Mouse (Mus musculus) hindbrain, embryonic 11.5 days (tissue): Measurements from ENCODE around the gene Ankrd65. TPM values are rescaled to one million over a fixed set of nuclear protein-coding genes. Genes with fewer than 3 reads are reported as not detected.
A peak's percentile ranks its signal among the peaks of the same experiment; 100 is the strongest.

Source experiments
- ATAC-seq: fragments of 200-750 bp; cut with Nextera tagmentation; 2 replicates; pipeline ENCODE4 v1.8.0; 2017; ENCODE audit warnings: mild to moderate bottlenecking, moderate TSS enrichment, moderate library complexity; ENCODE audit not compliant: low FRiP score
- DNase-seq: peaks from one replicate; pipeline ENCODE4 v3.0.0-alpha.2; 2015; ENCODE audit warnings: low spot score
- H3K27ac ChIP-seq: fragments of 300-500 bp; sonication (generic); 2 replicates; pipeline ENCODE4 v1.5.1; 2014; ENCODE audit warnings: mild to moderate bottlenecking, low read depth, low read length
- H3K27me3 ChIP-seq: fragments of 300-500 bp; sonication (generic); 2 replicates; pipeline ENCODE4 v1.6.1; 2014; ENCODE audit warnings: mild to moderate bottlenecking, low read length, moderate library complexity, mixed read lengths; ENCODE audit not compliant: control insufficient read depth, insufficient read depth
- H3K36me3 ChIP-seq: fragments of 300-500 bp; sonication (generic); 2 replicates; pipeline ENCODE4 v1.6.1; 2014; ENCODE audit warnings: mild to moderate bottlenecking, low read length, moderate library complexity, mixed read lengths; ENCODE audit not compliant: control insufficient read depth, insufficient read depth
- H3K4me1 ChIP-seq: fragments of 300-500 bp; sonication (generic); replicated peaks from 2 replicates; pipeline ENCODE4 v1.6.1; 2014; ENCODE audit warnings: low read length, mixed read lengths; ENCODE audit not compliant: control insufficient read depth, insufficient read depth
- H3K4me2 ChIP-seq: fragments of 300-500 bp; sonication (generic); replicated peaks from 2 replicates; pipeline ENCODE4 v1.6.1; 2014; ENCODE audit warnings: mild to moderate bottlenecking, low read depth, low read length
- H3K4me3 ChIP-seq: fragments of 300-500 bp; sonication (generic); 2 replicates; pipeline ENCODE4 v1.5.1; 2014; ENCODE audit warnings: low read depth, low read length
- H3K9ac ChIP-seq: fragments of 300-500 bp; sonication (generic); 2 replicates; pipeline ENCODE4 v1.6.1; 2014; ENCODE audit warnings: low read depth, low read length
- H3K9me3 ChIP-seq: fragments of 300-500 bp; sonication (generic); 2 replicates; pipeline ENCODE4 v1.6.1; 2016; ENCODE audit warnings: low read length; ENCODE audit not compliant: control insufficient read depth
- WGBS: fragments of 180-500 bp; shearing (Covaris S2); extraction: QIAGEN DNeasy Blood & Tissue Kit; methylation state at CpG from one replicate; pipeline ENCODE4 v1.1.7; 2014; 5-methylcytosine and 5-hydroxymethylcytosine counted together
- polyA plus RNA-seq: library from polyadenylated mRNA; unstranded; fragments of >200 nt; fragmentation: Nextera tagmentation; extraction: Ambion mirVana; gene quantifications from 2 replicates; pipeline ENCODE4 v1.2.1, GENCODE M21; 2014

Ankrd65 gene
- polyA plus RNA-seq, 1 experiment from 2014 or later = not detected

DNA sequence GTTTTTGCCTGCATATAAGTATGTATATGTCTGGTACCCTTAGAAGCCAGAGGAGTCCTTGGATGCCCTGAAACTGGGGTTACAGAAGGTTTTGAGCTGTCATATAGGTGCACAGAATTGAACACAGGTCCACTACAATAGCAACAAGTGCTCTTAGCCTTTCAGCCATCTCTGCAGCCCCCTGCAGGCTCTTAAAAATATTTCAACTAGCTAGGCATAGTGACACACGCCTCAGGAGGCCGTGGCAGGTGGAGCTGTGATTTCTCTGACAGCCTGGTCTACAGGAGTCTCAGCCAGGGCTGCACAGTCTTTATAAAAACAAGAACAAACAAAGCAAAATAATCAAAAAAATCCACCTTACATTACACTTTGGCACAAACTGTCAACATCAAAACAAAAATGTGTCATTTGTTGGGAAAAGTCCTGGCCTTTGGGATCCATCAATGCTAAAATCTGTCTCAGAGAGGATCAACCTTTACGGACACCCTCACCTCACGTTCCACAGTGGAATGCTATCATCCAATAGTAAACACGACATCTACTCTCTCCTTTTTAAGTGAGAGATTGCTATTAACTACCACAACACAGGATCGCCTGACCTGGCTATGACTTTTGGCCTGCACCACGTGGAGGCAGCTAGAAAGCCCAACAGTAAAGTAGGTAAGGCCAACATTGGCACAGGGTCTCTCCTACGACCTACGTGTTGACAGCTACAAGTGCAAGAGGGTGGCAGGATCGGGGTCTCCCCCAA, 30.2 kb upstream of the Ankrd65 start:
- Histone ChIP-seq H3K9ac (peak overlapping the region; percentile 67), H3K9me3 (no peaks in the 10 kb centered on the region), H3K36me3 (no peaks in the 10 kb centered on the region), H3K4me1 (peaks cover 7% of the 10 kb centered on the region), H3K27me3 (no peaks in the 10 kb centered on the region), H3K4me2 (peak overlapping the region; percentile 96), H3K27ac (no peak overlapping the region), H3K4me3 (peak overlapping the region; percentile 84)
- DNase-seq (no peak), ATAC-seq (no peak; the same call in 1 of the 2 replicates)
- WGBS = 6% methylated on average over 10 of the region's 10 CpGs

DNA sequence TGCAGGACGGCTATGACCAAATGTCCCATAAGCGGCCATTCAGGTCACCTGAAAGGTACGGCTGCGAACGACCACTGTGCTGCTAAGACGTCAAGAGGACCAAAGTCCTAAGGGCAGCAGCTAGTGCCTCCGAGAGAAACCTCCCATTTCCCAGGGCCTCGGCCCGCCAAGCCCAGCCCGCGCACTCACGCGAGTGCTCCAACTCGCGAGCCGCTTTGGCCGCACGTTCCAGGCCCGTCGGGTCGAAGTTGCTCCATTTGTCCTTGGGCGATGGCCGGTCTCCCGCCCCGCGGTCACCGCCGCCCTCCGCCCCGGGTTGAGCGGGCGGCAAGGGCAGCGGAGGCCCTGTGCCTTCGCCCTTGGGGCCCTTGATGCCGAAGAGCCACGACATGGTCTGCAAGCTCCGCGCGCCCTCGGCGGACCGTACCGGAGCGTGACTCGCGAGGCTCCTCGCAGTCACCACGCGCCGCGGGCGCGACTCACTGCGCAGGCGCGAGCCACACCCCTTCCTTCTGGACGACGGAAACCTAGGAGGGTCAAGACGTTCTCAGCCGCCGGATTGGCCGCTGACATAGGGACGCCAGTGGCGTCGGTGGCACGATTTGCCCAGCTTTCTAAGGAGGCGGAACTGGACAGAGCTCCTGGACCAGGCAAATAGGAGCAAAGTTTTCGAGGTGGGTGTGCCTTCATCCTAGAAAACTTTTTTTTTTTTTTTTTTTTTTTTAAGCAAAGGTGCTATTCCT, 29.5 kb upstream of the Ankrd65 start, which contains the start of gene Atad3a:
Atad3a (minus strand) TSS at position 481 of the 743 bp plus-strand sequence.
- H3K27me3 ChIP-seq = no peaks in the 10 kb centered on the region
- peak within 1 kb of the TSS; percentile 78 for H3K9ac ChIP-seq
- ATAC-seq (peak; percentile 97), DNase-seq (peak; percentile 97)
- under 1% methylated on average over 68 of the region's 68 CpGs for WGBS
- H3K4me2 ChIP-seq = peak within 1 kb of the TSS; percentile 96
- no peaks in the 10 kb centered on the region for H3K9me3 ChIP-seq
- no peaks in the 10 kb centered on the region for H3K36me3 ChIP-seq
- peaks cover 7% of the 10 kb centered on the region for H3K4me1 ChIP-seq
- peak within 1 kb of the TSS; percentile 84 for H3K4me3 ChIP-seq
- H3K27ac ChIP-seq = no peak within 1 kb of the TSS; the same call in 1 of the 2 replicates

GRCm38 (mm10) chr4:155761356-155762099, 28.7 kb upstream of the Ankrd65 start:
- no peak overlapping the region; the same call in 1 of the 2 replicates for H3K27ac ChIP-seq

DNA sequence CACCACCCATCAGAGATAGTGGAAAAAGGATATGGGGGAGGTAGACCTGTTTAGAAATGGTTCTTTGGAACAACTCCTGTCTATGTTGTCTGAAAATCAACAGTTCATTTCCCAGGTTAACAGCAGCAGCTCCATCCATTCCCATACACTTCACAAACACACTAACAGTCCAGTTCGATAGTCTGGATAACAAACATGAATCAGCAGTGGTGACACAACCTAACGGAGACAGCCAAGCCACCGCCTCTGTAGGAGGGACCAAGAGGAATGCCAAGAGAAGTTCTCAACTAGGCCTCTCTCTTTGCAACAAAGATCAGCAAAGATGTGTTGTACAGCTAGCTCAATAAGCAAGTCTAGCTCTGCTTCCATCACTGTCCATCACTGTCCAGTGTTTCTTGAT, 27.9 kb upstream of the Ankrd65 start:
- 91% methylated on average over 3 of the region's 3 CpGs for WGBS
- Histone ChIP-seq H3K27ac (no peak overlapping the region), H3K4me3 (no peak overlapping the region), H3K4me1 (peaks cover 7% of the 10 kb centered on the region), H3K36me3 (no peaks in the 10 kb centered on the region), H3K4me2 (no peak overlapping the region), H3K9ac (no peak overlapping the region), H3K9me3 (no peaks in the 10 kb centered on the region), H3K27me3 (no peaks in the 10 kb centered on the region)
- ATAC-seq = no peak
- DNase-seq = no peak

More at GRCm38 (mm10) chr4:155761356-155762099, 28.7 kb upstream of the Ankrd65 start:
- 0 out of 2 replicates have a peak, but pooled peaks have one; percentile 17 for ATAC-seq
- no peak for DNase-seq
- Histone ChIP-seq H3K9me3 (no peaks in the 10 kb centered on the region), H3K9ac (peak overlapping the region; percentile 78), H3K4me3 (peak overlapping the region; percentile 84), H3K4me1 (peaks cover 7% of the 10 kb centered on the region), H3K36me3 (no peaks in the 10 kb centered on the region), H3K4me2 (peak overlapping the region; percentile 96), H3K27me3 (no peaks in the 10 kb centered on the region)
- WGBS = 2% methylated on average over 28 of the region's 28 CpGs

DNA sequence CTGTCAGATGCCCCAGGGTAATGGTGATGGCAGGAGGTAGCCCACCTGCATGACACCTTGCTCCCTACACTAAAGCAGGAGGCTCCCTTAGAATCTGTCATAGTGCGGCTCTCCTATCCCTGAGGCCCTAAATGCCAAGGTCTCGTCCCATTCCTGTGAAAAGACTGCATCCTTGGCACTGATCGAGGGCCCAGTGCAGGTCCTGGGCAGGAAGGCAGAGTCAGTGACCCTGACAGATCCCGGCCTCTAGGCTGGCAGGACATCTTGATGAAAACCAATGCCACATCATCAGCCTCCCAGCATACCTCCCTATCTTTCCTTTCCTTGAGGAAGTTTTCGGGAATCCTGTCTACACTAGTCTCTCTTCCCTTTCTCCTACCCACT, 20.8 kb upstream of the Ankrd65 start:
- Histone ChIP-seq H3K27me3 (peaks cover 16% of the 10 kb centered on the region), H3K9me3 (no peaks in the 10 kb centered on the region), H3K36me3 (no peaks in the 10 kb centered on the region), H3K4me1 (peaks cover 2% of the 10 kb centered on the region; the same call in 1 of the 2 replicates), H3K9ac (peak overlapping the region; percentile 83), H3K27ac (no peak overlapping the region), H3K4me2 (peak overlapping the region; percentile 86; the same call in 1 of the 2 replicates), H3K4me3 (peak overlapping the region; percentile 52)
- WGBS = 59% methylated on average over 5 of the region's 5 CpGs
- ATAC-seq (0 out of 2 replicates have a peak, but pooled peaks have one; percentile 2), DNase-seq (no peak)

DNA sequence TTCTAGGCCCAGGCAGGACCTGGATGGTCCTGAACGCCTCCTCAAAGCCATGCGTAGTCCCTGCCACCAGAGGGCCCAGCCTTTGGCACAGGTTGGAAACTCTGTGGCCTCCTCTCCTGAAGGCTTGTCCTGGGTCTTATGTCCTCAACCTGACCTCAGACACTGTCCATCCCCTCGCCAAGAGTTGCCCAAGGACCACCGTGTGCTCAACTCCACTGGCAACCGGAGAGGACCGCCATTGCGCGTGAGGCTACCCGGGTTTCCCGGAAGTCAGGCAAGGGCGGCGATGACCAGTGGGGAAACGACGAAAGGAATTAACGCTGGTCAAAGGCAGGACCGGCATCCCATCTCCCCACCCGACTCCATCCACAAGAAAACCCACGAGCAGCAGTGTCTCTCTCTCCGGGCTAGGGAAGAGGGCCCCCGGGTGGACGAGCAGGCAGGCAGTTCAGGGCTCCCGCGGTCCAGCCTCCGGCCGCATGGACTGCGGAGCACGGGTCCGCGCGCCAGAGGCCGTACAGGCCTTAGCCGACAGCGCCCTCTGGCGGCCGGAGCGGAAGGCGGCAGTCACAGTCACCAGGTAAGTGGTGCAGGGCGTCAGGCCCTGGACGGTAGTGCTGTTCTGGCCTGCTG, 20.2 kb upstream of the Ankrd65 start:
- Histone ChIP-seq H3K27me3 (peaks cover 20% of the 10 kb centered on the region), H3K27ac (no peak overlapping the region), H3K9me3 (no peaks in the 10 kb centered on the region), H3K9ac (peak overlapping the region; percentile 83), H3K4me2 (peak overlapping the region; percentile 86), H3K4me1 (peaks cover 2% of the 10 kb centered on the region; the same call in 1 of the 2 replicates), H3K4me3 (peak overlapping the region; percentile 52), H3K36me3 (no peaks in the 10 kb centered on the region)
- WGBS = under 1% methylated on average over 39 of the region's 39 CpGs
- ATAC-seq (peak; percentile 94), DNase-seq (peak; percentile 97)

DNA sequence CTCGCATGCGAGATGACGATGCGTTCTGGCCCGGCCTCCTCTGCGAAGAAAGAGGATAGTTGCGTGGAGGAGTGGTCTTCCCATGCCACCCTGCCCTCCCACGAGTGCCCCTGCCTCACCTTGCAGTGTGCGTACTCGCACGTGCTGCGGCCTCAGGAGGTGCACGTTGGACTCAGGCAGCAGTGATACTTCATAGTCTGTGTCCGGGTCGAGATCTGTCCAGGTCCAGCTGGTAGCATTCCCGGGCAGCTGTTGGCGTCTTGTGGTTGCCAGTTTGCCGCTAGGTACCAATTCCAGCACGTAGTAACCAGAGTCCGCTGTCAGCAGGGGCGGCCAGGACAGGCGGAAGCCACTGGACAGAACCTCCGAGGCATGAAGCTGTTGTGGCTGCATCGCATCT, 19.6 kb upstream of the Ankrd65 start:
- Histone ChIP-seq H3K27me3 (peaks cover 26% of the 10 kb centered on the region), H3K9ac (peak overlapping the region; percentile 83), H3K4me3 (peak overlapping the region; percentile 52), H3K4me2 (peak overlapping the region; percentile 86), H3K27ac (no peak overlapping the region), H3K9me3 (no peaks in the 10 kb centered on the region), H3K36me3 (no peaks in the 10 kb centered on the region), H3K4me1 (peaks cover 2% of the 10 kb centered on the region; the same call in 1 of the 2 replicates)
- ATAC-seq (no peak), DNase-seq (no peak)
- 46% methylated on average over 24 of the region's 24 CpGs for WGBS

DNA sequence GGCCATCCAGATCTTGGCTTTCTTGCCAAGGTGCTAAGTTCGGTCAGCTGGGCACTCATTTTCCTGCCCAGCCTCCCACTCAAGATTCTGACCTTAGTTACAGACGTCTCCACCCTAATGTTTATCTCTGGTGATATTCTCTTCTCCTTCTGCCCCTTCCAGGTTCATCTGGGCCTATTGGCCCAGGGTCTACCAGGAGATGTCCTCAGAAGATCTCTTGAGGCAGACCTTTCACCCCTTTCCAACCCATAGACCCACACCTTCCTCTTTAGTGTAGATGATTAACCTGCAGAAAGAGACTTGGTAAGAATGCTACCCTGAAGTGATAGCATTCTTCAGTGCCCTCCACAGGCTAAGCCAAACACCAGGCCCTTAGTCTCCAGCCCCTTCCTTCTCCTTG, 18.5 kb upstream of the Ankrd65 start:
- H3K4me2 ChIP-seq = no peak overlapping the region
- peaks cover 2% of the 10 kb centered on the region; the same call in 1 of the 2 replicates for H3K4me1 ChIP-seq
- WGBS = 86% methylated on average over 2 of the region's 2 CpGs
- H3K27ac ChIP-seq = no peak overlapping the region
- no peak overlapping the region for H3K4me3 ChIP-seq
- ATAC-seq = no peak
- H3K9me3 ChIP-seq = no peaks in the 10 kb centered on the region
- peaks cover 26% of the 10 kb centered on the region for H3K27me3 ChIP-seq
- no peak overlapping the region for H3K9ac ChIP-seq
- no peak for DNase-seq
- H3K36me3 ChIP-seq = no peaks in the 10 kb centered on the region
